Mouse (Mus musculus) CD8-positive naive resting alpha-beta T cell, adult 2 months (primary cell): ENCODE data around the gene Efemp2.
"Not testable (repeated sequence)": the region's sequence is repeated elsewhere in the genome, so short reads cannot be mapped to it uniquely, and the experiment has no call there.

Source experiments
- DNase-seq, 2 experiments: peaks; one replicate each; pipeline ENCODE4 v3.0.0; 2022; ENCODE audit warnings: low read depth in 2 of 2, low spot score in 2 of 2

Efemp2 gene

DNA sequence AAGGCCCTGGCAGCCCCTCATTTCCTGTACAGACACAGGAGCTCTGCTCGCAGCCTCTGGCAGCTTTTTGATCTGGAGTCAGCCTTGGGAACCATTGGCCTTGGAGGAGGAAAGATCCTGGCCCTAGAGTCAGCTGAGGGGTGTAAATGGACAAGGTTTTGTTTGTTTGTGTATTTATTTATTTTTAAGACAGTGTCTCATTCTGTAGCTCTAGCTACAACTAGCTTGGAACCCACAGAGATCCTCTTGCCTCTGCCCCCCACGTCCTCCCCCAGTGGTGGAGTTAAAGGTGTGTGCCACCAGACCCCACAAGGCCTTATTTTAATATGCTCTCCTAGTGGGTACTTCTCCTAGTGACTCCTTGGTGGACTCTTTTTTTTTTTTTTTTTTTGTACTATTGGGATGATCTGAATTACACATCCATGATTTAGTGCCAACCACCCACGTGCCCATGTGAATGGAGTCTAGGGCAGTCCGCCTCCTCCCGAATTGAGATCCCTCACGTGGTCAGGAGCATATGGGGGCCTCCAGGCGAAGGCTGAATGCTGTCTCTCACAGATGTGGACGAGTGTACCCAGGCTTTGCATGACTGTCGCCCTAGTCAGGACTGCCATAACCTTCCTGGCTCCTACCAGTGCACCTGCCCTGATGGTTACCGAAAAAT, 3.4 kb downstream of the Efemp2 start:
- no peak for DNase-seq

DNA sequence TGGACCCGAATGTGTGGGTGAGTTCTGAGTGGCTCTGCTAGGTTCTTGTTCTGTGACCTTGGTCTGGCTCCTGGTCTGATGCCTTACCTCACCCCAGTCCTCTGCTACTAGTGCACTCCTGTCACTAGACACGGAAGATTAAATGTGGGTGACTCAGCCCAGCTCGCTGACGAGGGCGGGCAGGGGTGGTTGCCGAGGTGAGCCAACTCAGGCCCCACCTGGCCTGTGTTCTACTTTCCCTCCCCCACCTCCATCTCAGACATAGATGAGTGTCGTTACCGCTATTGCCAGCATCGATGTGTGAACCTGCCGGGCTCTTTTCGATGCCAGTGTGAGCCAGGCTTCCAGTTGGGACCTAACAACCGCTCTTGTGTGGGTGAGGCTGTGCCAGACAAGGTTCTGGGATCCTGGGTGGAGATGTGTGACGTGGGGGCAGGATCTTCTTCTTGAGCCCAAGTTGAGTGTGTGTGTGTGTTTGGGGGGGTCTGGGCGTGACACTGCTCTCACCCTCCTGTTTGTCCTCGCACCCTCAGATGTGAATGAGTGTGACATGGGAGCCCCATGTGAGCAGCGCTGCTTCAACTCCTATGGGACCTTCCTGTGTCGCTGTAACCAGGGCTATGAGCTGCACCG, 4.0 kb downstream of the Efemp2 start:
- DNase-seq, result no peak

DNA sequence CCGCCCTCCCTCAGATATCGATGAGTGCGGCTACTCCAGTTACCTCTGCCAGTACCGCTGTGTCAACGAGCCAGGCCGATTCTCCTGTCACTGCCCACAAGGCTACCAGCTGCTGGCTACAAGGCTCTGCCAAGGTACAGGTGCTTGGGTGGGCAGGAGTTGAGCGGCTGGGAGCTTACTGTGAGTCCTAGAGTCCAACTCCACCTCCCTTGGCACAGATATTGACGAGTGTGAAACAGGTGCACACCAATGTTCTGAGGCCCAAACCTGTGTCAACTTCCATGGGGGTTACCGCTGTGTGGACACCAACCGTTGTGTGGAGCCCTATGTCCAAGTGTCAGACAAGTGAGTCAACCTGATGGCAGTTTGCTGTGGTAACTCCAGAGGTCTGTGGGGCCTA, 6.3 kb downstream of the Efemp2 start:
- no peak for DNase-seq

DNA sequence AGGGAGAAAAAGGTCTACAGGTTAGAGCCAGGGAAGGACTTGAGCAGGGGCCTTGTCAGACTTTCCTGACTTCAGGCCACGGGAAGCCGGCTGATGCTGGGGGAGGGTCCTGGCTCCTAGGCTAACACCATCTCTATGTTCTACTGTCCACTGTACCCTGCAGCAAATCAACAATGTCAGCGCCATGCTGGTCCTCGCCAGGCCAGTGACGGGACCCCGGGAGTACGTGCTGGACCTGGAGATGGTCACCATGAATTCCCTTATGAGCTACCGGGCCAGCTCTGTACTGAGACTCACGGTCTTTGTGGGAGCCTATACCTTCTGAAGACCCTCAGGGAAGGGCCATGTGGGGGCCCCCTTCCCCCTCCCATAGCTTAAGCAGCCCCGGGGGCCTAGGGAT, 7.6 kb downstream of the Efemp2 start:
- DNase-seq, result no peak

DNA sequence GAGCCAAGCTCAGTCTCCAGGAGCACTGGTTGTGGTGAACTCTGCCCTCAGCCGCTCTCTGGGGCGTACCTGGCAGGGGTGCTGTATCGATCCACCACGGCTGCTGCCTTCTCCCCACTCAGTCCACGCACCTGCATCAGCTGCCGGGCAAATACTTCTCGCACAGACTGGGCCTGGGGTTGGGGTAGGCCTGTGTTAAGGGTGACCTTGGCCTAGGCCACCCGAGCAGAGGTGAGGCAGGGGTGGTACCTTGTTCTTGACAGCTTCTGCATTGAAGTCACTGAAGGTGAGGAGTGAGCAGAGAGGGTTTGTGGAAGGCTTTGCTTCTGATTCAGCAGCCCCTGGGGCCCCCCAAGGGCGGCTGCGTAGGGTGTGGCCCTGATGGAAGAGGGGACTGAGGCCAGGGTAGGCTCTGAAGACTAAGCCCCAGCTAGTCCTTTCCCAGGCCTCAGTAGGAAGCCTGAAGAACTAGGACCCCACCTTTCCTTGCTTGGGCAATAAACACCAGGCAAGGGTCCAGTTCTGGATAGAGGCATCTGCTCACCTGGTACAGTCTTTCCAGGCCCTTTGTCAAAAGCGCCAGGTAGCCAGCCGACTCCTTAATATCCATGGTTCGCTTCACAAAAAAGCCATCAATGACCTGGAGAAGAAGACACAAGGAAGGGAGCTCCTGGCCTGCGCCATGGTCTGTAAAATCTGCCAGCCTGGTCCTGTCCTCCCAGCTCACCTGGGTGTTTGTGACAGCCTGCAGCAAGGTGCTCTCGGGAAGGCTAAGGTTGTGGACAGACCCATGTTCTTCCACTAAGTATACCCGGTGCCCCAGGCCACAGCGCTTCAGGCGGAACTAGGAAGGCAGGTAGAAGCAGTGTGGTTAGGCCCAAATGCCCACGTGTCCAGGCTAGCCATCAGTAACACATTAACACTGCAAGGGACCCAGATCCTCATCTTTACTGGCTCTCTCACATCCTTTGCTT, 9.9 kb downstream of the Efemp2 start:
- no peak for DNase-seq

DNA sequence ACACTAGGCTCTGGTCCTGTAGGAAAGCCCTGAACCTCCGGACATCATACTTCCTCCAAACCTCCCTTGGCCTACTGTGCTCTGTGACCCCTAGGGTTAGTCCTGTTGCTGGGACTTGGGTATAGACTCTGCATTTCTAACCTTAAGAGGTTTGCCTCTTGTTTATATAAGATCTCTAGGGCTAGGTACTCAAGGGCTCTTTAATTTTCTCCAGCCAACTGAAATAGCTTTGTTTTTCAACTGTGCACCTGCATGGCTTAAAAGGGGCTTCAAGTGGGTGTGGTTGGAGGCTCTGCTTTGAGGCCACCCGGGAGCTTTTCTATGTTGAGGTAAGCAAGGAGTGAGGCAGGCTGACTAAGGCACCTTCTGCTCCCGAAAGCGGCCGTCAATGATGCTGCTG, 10.7 kb downstream of the Efemp2 start:
- no peak for DNase-seq

DNA sequence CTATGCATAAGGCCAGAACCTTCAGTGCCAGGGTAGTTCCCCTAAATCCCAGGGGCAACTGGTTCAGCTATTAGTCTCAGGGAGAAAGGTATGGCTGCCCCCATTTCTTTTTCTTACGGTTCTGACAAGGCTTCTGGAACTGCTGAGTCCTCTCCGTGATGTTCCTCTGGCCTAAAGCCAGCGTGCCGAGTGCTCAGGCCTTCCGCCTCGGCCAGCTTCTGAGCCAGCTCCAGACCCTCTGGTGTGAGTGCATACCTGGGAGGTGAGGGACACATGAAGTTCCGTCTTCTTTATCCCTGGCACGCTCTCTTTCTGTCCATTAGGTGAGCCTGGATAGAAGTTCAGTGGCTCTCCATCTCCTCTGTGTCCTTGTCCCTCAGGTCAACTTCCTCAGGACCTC, 11.6 kb downstream of the Efemp2 start:
- DNase-seq, result no peak

DNA sequence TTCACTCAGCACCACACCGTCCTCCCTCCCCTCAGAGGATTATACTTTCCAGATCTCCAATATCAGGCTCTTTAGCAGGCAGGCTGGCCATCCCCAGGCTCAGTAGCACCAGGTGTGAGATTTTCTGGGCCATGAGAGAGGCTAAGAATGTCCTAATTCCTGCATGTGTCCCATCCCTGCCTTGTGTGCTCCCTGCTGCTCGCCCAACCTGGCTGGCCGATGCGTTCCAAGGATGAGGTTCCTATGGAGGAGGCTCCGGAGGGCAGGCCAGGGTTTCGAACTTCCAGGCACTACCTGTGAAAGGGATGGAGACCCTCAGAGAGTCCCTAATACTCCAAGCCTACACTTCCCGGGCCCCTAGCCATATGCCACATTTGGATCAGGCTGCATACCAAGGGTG, 12.1 kb downstream of the Efemp2 start:
- DNase-seq, result no peak

DNA sequence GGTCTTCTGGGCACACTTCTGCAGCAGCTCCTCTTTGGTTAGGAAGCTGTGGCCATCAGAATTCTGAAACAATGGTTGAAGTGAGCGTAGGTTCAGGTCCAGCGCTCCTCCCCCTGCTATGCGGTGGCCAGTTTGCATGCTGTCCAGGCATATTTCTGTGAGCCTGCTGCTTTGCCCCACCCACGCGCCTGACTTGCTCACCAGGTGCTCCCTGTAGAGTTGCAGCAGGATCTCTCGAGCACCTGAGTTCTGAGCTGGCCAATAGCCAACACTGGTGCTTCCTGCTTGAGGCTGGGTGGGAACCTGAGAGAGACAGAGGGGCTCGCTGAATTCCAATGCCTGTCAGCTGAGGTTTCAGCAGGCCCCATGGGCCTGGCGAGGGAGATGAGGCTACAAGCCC, 12.5 kb downstream of the Efemp2 start:
- DNase-seq, result no peak

DNA sequence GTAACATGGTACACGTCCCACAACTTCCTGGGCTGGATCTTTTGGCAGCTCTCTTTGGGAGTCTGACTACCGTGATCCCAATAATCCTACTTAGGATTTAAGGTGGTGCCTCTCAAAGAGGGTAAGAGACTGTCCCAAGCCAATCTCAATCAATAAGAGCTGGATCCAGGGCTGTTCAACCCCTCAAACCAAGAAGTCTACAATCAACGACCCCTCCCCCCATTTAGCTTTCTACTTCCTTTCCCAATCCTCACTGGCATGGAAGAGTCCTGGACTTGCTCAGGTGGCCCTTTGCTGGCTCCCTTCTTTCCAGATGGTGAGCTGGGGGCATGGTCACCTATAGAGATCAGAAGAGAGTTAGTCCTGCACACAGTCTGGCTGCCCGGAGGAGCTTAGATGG, 13.0 kb downstream of the Efemp2 start:
- DNase-seq, result no peak

DNA sequence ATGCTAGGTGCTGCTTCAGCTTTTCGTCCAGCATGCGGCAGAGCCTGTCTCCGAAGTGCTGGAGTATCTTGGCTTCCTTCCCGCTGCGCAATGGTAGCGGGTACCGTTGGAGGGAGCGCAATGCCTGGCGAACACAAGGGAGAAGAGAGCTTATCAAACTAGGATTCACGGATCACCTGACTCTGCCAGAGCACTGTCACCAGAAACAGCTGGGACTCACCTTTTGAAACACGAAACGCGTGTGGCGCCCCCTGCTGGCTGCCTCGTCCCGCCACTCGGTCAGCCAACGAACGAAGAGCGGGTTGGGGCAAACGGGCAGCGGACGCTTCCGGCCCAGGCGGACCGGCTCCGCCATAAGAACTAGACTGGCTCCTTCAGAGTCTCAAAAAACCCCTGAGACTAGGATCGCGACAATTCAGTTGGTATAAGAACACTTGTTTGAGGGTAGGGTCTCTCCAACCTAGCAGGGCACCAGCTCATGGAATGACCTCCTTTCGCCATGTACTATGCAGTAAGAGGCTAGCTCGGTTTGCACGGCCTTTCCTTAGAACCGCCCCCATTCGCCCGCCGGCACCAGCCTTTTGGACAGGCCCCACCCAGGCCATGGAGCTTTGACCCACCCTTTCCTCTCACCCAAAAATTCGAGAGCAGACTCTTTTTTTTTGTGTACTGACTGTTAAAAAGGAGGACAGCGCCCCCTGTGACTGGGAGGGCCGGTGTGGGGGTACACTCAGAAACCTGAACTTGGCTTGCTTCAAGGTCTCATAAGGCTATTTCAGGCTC, 14.2 kb downstream of the Efemp2 start, which contains the start of gene Mus81:
Gene Mus81 (minus strand): TSS at position 635 of the 783 bp plus-strand sequence.
- DNase-seq, result peak; percentile 97

DNA sequence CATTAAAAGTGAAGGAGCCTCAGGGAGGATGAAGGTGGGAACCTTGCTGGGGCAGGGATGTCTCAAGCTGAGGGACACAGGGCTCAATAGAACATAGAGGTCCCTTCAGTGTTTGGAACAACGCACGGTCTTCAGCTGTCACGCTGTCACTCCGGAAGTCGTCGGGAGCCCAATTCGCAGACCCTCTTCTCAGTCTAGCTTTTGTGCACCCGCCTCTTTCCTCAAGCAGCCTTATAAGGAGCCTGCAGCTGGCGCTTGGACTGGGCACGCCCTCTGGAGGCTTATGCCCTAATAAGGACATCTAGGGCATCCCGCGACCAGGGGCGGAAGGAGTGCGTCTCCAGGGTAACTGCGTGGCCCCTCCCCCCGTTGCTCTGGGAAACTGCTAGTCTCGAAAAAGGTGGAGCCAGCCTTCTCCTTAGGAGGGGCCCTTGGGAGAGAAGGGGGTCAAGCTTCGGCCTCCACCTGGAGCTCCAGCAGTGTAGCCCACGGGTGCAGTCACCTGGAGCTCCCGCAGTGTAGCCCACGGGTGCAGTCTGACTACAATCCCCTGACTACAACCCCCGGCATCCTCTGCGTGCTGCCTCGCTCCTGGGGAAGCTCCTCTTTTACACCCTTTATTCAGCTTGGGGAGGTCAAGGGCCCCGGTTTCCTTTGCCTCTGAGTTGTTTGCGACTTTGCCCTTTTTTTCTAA, 15.3 kb downstream of the Efemp2 start:
- peak; percentile 90 to 95 for DNase-seq

DNA sequence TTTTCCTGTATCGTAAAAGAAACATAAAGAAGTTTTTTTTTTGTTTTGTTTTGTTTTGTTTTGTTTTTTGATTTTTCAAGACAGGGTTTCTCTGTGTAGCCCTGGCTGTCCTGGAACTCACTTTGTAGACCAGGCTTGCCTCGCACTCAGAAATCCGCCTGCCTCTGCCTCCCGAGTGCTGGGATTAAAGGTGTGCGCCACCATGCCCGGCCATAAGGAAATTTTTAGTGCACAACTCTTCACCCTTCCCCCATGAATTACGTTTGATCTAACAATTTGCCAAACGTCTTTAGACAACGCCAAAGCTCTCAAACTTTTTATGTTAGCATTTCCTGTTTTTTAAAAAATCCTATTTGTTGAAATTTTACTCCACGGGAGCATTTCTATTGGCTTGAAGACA, 16.0 kb downstream of the Efemp2 start:
- not testable (repeated sequence) for DNase-seq

DNA sequence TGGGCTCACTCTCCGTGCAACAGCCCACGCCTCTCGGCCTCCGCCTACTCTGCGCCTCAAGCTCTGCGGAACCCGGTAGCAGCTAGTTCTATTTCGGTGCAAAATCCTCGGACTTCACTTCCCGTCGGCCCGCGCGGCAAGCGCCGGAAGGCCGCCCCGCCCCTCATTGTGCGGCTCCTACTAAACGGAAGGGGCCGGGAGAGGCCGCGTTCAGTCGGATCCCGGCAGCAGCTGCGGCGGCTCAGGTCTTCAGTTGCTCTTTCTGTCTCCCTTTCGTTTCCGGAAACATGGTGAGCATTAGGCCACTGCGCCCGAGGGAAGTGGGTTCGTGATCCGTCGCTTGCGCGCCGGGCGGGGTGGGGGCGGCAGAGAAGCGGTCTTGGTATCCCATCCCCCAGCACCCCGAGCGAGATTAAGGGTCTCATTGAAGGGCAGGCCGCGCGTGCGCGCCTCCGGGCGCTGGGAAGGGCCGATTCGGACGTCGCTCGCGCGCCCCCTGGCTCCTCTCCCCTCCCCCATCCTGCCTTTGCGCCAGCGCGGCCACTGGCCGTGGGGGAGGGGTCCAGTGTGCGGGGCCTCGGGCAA, 16.7 kb downstream of the Efemp2 start, which contains the start of gene Cfl1:
Gene Cfl1 (plus strand): TSS at position 143 of the 585 bp plus-strand sequence.
- peak; percentile 87 to 91 for DNase-seq

DNA sequence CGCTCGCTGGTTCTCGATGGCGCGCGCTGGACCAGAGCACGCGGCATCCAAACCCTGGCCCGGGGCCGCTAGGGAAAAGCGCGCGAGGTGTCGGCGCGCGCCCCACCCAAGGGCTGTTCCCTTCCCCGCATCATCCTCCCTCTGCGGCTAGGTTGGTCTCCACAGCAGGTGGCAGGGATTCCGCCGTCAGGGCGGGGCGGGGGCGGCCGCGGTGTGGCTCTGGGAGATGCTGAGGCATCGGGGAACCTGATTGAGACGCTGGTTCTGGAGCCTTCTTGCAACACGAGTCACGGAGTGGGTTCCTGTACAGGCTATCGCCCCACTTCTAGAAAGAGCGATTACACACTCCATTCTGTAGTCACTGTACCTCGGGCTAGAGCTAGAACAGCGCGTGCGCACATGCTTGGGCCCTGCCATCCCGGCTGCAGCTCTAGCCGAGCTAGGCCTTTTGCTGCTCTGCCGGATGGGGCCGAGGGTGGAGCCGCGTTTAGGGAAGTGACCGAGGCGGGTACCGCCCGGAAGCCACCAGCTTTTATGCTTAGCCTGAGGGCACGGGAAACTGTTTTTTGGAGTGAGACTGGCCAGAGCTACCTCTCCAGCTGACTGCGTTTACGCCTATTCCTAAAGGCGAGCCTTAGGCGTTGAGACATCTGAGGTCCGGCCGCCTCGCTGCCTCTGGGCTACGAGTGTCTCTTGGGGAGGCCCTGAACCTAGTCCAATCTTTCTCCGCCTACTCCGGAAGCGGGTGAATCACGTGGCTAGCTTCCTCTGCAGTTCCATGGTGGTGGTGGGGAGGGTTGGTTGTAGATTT, 17.3 kb downstream of the Efemp2 start:
- peak; percentile 80 to 86 for DNase-seq

DNA sequence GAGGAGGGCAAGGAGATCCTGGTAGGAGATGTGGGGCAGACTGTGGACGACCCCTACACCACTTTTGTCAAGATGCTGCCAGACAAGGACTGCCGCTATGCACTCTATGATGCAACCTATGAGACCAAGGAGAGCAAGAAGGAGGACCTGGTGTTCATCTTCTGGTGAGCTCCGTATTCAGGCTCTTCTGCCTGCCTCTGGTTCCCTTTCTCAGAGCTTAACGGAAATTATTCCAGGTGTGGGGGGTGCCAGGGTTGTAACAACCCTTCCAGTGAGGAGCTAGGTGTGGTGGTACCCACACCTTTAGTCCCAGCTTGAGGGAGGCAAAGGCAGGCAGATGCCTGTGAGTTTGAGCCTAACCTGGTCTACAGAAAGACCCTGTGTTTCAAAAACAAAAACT, 18.9 kb downstream of the Efemp2 start:
- no peak for DNase-seq

DNA sequence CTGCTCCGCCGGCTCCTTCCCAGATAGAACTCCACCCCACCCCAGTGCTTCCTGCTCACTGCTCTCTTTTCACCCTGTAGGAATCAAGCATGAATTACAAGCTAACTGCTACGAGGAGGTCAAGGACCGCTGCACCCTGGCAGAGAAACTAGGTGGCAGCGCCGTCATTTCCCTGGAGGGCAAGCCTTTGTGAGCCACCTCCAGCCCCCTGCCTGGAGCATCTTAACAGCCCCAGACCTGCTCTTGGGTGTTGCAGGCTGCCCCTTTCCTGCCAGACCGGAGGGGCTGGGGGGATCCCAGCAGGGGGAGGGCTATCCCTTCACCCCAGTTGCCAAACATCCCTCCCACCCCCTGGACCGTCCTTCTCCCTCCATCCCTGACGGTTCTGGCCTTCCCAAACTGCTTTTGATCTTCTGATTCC, 19.6 kb downstream of the Efemp2 start:
- DNase-seq, result not testable (repeated sequence)

DNA sequence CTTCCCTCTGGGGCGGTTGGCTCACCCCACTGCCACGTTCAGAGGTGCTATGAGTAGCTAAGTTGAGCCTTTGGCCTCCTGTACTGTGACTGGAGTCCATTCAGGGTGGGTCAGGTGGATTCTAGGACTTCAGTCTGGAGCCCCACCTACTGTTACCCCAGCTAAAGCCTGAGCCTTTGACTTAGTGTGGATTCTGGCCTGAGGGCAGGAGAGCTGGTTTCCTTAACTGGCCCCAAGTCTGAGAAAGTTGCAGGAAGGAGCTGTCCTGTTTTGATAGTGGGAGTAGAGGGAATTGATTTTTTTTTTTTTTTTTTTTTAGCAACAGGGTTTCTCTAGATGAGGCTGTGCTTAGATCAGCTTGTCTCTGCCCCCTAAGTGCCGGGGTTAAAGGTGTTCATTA, 20.6 kb downstream of the Efemp2 start:
- no peak for DNase-seq
